Mouse (Mus musculus) pancreas, adult 10 weeks (tissue): ENCODE results near the gene Mb. TPM values are rescaled to one million over a fixed set of nuclear protein-coding genes. Genes with fewer than 3 reads are reported as not detected.

Experiments used
- polyA plus RNA-seq: library from polyadenylated mRNA; stranded (reverse); fragments of 350-450 nt; fragmentation: Illumina TruSeq; extraction: RNeasy Lipid Tissue Mini Kit (QIAGEN cat#74804); gene quantifications from one replicate; pipeline ENCODE4 v1.2.3, GENCODE M21; 2015; ENCODE audit warnings: low read depth, low replicate concordance; ENCODE audit not compliant: insufficient read depth

The Mb gene
- polyA plus RNA-seq, result not detected

GRCm38 (mm10) chr15:77050570-77050969 lies at the start of gene Mb:
Gene Mb, minus strand, starts transcription at chr15:77050670.

GRCm38 (mm10) chr15:77044597-77045320 lies 5.7 kb downstream of the Mb start, which contains the start of gene Apol6:
Gene Apol6, plus strand, starts transcription at chr15:77044729.

Other genes with a start within 250 kb of the Mb start
- gene Zfp251, start 179.2 kb downstream of the Mb start, polyA plus RNA-seq, result 2.8 TPM
- 1.4 TPM for gene Zfp7, start 171.4 kb downstream of the Mb start, polyA plus RNA-seq
- not detected for gene Gm49527, start 171.3 kb downstream of the Mb start, polyA plus RNA-seq
- 1.0 TPM for gene Zfp647, start 125.2 kb downstream of the Mb start, polyA plus RNA-seq
- 11.4 TPM for gene 1110038F14Rik, start 102.2 kb downstream of the Mb start, polyA plus RNA-seq
- gene Apol6, start 5.9 kb downstream of the Mb start, polyA plus RNA-seq, result 2.3 TPM